Mouse (Mus musculus): ENCODE measurements at regions not wholly inside any gene's neighbourhood (a gene's known extent, or its start where the extent isn't known, plus 50 kb on each side); places are given as distances from the start of the nearest gene placed in this dataset.

DNA sequence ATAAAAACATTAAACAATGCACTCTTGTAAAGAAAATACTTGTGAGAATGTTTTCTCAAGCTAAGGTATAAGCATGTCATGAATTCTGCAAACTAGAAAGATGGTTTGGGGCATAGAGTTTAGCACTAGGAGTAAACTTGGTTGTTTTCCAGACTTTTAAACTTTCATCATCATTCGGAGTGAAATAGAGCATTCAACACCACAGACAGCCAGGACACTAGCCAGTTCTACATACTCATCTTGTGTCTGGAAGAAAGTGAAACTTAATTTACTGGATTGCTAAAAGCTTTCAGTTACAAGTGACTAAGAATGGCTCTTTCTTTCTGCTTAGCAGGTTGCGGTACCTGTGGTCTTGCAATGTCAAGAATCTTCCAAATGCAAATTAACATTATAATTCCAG lies 119.9 kb upstream of the Kcnip4 start:
- DNase-seq: no peak

DNA sequence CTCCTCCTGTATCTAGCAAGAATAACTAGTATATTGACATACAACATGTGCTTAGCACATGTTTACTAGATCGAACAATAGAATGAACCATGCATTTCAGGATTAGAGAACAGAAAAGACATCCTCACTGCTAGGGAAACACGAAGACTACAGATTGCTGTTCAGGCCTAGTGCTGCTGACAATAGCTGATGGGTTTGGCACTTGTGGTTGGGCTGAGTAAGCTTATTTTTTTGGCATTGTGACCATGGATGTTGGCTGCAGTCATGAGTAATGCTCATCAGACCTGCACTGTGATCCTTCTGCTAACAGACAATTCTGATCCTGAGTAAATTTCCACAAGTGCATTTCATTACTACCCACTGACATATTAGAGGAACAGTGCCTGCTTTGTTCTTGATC lies 117.7 kb upstream of the Kcnip4 start:
- peak; percentile 78 for DNase-seq

DNA sequence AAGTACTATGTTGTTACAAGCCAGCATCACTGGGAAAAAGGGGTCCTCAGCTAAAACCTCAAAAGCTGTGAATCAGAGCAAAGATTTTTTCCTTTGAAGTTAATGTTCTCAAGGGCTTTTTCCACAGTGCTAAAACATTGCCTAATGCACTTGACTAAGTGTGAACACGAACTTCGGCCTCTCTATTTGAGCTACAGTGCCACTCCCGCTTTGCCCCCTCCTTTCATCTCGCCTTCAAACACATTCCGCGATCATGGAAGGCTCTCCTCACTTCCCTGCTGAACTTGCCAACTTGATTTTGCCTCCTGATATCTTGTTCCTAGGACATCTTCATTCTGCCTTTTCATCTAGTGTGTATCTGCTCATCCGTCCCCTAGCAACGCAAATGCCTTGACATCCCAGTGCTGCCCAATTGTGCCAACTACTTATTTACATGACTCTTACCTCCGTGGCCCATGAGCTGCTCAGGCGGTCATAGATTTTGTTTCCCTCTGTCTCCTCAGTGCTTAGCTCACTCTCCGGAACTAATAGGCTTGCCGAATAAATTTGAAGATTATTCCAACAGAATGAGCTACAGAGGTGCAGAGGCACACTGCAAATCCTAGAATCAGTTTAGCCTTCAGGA lies 116.6 kb upstream of the Kcnip4 start:
- DNase-seq: no peak

DNA sequence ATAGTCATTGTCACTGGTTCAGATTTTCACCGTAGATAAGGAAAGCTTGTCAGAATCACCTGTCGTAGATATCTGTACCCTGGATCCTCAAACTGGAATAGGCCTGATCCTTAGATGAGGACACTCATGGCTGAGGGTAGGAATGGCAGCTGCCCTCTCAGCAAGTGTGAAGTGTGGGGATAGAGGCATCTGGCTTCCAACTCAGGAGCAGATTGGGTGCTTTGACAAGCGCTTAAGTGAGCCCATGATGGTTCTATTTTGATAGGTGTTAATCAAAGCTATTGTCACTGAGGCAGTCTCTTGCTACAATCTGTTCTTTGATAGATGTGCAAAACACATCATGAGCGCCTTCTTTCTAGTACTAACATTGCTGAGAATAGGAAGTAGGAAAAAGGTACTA lies 114.9 kb upstream of the Kcnip4 start:
- DNase-seq: no peak

DNA sequence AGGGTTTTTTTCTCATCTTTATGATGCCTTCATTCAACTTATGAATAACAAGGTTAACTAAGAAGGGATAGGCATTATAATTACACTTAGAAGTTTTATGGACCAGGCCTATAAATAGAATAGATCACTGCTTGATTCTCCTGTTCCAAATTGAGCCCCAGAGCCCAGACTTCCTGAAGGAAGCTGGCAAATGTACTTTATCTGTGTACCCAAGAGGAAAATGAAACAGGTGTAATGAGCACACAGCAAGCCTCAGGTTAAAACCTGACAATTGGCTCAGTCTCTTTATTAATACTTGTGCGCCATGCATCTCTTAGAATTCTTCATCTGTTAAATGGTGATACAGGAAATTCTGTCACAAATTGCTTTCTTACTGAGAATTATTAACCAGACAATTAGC lies 95.4 kb upstream of the Kcnip4 start:
- DNase-seq: no peak

DNA sequence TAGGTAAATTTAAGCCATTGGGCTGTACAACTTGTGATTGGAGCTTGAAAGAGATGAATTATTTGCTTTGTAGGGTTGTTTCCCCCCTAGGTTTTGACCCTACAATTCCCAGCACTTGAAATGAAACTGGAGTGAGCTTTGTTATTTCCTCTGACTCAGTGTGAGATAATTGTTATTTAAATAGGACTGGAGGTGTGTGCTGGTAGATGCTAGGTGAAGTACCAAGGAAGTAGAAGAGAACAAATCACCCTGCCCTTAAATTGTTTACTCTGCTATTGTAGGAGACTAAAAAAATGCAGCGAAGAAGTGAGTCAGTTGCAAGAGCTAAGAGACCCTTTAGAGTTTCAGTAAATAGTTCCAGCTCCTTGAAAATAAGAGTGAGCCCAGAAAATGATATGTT lies 82.1 kb upstream of the Kcnip4 start:
- DNase-seq: no peak

DNA sequence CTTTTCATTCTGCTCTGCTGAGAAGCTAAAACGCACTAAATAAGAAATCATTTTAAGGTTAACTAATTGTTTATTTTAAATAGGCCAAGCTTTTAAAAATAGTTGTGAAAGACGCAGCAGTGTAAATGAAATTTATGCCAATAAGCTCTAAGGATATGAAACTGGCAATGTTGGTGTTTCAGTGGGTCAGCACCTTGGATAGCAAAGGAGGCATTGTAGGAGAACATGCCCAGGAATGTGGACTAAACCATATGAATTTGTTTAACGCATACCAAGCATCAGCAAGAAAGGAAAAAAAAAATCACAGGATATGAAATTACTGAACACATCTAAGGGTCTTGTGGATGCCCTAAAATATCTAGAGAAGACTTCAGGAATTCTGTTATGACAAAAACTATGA lies 56.1 kb upstream of the Kcnip4 start:
- DNase-seq: no peak

DNA sequence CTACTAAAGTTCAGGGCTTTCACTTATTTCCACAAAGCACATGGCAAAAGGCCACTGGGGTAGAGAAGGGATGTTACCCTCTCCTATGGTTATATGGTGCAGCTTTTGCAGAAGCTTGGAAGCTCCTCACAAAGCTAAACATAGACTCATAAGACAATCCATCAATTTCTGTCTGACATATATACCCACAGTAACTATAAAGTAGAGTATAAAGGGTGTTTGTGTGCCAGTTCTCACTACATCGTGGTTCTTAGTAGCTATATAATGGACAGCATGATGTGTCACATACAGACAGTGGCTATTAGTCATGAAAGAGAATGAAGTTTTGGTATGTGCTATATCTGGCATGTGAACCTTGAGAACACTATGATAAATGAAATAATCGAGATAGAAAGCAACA lies 51.2 kb upstream of the Kcnip4 start:
- DNase-seq: no peak

Data from cerebellum, adult 8-10 months (tissue).